Mouse (Mus musculus) left cerebral cortex, adult 9 months (tissue): ENCODE results near the gene Aldh16a1.
A peak's percentile ranks its signal among the peaks of the same experiment; 100 is the strongest.
"Not testable (repeated sequence)": the region's sequence is repeated elsewhere in the genome, so short reads cannot be mapped to it uniquely, and the experiment has no call there.

ENCODE experiments used
- DNase-seq, 2 experiments: peaks; one replicate each; pipeline ENCODE4 v3.0.0; 2022; ENCODE audit warnings: low spot score in 2 of 2

The Aldh16a1 gene

GRCm38 (mm10) chr7:45117566-45117965 is 36.8 kb downstream of the Aldh16a1 start:
- no peak for DNase-seq

DNA sequence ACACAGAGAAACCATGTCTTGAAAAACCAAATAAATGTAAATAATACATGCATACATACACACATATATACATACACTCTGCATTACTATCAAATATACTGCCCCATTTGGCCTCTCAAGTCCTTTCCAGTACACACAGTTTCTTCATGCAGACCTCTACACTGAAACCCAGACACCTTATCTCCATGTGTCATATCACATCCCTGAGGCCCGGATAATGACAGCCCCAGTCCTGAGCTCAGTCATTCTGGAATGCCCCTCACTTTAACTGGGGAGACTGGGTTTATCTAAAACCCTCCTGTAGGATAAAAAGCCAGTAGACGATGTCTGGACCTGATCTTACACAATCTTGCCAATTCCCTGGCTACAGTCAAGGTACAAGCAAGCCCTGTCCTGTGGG is 40.9 kb downstream of the Aldh16a1 start:
- no peak for DNase-seq

DNA sequence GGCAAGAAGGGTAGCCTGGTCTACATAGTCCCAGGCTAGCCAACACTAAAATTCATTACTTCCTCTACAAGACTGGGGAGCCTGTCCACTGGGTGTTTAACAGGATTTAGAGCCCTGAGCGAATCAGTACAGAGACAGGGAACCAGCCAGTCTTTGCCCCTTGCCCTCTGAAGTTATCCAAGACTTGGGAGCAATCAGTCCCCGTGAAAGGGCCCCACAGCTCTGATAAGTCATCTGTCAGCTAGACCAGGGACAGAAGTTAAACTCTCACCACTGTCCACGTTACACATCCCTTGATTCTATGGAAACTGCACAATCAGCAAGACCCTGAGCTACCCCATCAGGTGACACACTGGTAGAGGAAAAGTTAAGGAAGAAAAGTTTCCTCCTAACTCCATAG is 41.9 kb downstream of the Aldh16a1 start:
- DNase-seq: no peak

DNA sequence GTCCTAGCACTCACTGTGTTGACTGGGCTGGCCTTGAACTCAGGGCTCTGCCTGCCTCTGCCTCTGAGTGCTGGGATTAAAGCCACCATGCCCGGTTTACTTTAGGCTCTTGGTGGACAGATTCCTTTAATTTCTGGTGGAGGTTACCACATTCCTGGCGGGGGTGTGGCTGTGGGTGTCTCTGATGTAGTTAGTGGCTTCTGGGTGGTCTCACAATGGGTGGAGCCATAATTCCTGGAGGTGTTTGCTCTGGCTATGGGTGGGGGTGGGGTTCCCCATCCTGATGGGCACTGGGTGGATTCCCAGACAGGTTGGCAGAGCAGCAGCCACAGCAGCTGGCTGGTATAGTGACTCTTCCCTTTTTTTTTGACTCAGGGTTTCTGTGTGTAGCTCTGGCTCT is 42.4 kb downstream of the Aldh16a1 start:
- no peak for DNase-seq

DNA sequence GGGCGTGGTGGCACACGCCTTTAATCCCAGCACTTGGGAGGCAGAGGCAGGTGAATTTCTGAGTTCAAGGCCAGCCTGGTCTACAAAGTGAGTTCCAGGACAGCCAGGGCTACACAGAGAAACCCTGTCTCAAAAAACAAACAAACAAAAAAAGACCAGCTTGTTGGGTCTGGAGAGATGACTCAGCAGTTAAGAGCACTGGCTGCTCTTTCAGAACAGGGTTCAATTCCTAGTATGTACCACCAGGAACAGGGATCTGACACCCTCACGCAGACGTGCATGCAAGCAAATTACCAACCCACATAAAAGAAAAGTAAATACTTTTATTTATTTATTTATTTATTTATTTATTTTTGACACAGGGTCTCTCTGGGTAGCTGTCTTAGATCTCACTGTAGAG is 44.3 kb downstream of the Aldh16a1 start:
- DNase-seq: not testable (repeated sequence)

DNA sequence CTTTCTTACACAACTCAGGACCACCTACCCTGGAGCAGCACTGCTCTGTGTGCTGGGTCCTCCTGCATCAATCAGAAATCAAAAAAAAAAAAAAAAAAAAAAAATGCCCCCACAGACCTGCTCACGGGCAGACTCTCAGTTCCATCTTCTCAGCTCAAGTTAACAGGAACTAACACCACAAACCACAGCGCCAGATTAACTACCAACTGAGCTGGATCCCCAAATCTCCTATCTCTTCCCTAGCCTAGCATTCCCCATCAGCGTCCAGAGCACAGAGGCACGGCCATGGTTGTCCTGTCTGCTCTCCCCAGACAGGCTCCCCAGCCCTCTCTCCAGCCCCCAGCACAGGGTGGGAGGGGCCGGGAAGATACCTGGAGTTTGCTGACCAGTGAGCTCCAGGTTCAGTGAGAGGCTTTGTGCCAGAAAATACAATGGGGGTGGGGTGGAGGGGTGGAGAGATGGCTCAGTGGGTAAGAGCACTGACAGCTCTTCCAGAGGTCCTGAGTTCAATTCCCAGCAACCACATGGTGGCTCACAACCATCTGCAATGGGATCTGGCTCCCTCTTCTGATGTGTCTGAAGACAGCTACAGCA is 47.2 kb downstream of the Aldh16a1 start:
- no peak for DNase-seq

- DNase-seq: no peak
Measured at GRCm38 (mm10) chr7:45106441-45106840, 47.9 kb downstream of the Aldh16a1 start.

DNA sequence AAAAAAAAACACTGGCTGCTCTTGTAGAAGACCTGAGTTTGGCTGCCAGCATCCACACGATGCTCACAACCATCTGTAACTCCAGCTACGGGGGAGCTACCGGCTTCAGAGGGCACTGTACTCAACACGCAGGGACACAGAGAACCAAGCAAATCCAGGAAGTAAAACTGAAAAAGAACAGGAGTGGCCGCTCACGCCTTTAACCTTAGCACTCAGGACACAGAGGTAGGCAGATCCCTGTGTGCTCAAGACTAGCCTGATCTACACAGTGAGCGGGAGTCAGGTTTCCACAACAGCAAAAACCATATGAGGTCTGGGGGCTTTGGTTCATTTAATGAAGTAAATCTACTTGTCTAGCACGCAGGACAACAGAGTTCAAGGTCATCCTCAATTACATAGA is 48.9 kb downstream of the Aldh16a1 start:
- no peak for DNase-seq

GRCm38 (mm10) chr7:45104941-45105340 is 49.4 kb downstream of the Aldh16a1 start:
- DNase-seq: no peak

- peak in 1 of 2 experiments; percentile 47 for DNase-seq
Measured at GRCm38 (mm10) chr7:45103652-45104180, 50.7 kb downstream of the Aldh16a1 start, which contains the start of gene Fcgrt. Gene Fcgrt (minus strand): TSS chr7:45103851.

DNA sequence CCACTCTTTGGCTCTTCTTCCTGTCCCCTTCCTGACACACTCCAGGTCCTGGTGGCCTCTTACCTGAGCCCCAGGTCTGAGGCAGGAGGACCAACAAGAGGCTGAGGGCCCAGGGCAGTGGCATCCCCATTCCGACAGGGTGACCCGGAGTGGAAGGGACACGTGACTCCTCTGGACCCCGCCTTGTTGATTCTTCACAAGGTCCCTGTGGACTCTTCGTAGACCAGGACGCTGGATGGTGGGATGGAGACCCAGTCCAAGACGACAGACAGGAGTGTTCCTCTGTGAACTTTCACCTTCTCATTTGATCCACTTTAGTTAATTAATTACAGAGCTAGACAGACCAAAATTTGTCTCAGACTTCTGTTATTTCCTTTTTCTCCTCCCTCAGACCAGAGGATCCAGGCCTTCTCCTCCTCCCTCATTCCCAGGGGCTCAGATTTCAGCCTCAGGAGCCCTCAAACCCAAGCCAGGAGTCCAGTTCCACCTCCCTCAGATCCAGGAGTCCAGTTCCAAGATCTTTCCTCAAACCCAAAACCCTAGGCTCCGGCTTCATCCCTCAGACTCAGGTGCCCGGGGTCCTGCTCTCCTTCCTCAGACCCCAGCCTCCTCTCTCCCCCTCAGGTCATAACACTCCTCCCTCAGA is 51.3 kb downstream of the Aldh16a1 start:
- DNase-seq: no peak

DNA sequence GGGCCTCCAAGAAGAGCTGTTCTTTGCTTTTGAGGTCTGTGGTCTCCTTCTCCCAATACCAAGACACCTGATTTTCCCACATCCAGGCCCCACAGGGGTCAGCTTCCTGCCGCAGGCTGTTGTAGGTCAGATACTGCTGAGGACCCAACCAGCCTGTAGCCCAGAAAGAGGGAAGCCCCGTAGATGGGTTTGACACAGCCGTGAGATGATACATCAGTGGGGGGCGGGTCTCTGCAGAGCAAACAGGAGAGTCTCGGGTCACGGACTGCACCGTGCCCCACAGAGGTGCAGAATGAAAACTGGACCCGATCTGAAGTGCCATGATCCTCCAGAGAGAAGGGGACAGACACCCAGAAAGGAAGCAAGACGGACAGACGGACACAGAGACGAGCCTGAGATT is 51.9 kb downstream of the Aldh16a1 start:
- DNase-seq: no peak

GRCm38 (mm10) chr7:45100046-45100445 is 54.3 kb downstream of the Aldh16a1 start:
- DNase-seq: no peak

GRCm38 (mm10) chr7:45098541-45099240 is 55.7 kb downstream of the Aldh16a1 start:
- no peak for DNase-seq

DNA sequence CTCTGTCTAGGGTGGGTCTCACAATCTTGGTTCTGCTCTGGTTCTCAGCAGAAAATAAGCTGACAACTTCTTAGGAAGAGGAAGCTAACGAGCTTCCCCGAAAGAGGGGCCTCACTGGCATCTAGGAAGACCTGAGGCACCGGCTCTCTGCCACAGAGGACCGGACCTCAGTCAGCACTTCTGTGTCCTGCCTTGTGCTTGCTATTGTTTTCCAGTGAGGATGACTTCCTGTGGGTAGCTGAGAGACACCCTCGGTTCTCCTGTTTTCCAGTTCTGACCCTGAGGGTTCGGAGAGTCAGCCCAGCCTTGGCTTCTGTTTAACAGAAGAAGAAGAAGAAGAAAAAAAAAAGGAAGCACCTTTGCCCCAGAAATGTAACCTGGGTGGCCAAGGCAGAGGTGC is 56.9 kb downstream of the Aldh16a1 start:
- no peak for DNase-seq

- DNase-seq: not testable (repeated sequence)
Measured at GRCm38 (mm10) chr7:45095965-45096364, 58.4 kb downstream of the Aldh16a1 start.

DNA sequence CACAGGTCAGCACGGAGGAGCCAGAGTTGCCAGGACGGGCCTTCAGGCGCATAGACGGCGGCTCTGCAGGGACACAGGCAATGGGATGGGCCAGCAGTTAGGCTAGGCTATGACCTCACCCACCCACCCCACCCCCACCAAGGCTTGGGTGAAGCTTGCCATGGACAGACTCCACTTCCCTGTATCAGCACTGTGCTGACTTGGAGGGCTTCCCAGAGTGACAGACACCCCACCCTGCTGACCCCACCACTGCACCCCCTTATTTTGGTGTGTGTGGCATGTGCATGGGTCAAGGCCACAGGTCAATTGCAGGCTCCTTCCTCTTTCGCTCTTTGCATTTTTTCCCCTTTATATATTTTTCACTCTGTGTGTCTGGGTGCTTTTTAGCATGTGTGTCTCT is 59.0 kb downstream of the Aldh16a1 start:
- DNase-seq: no peak

- DNase-seq: no peak
Measured at GRCm38 (mm10) chr7:45094121-45094520, 60.3 kb downstream of the Aldh16a1 start.

- no peak for DNase-seq
Measured at GRCm38 (mm10) chr7:45093516-45093905, 60.9 kb downstream of the Aldh16a1 start.

- DNase-seq: no peak
Measured at GRCm38 (mm10) chr7:45092828-45093515, 61.4 kb downstream of the Aldh16a1 start.

DNA sequence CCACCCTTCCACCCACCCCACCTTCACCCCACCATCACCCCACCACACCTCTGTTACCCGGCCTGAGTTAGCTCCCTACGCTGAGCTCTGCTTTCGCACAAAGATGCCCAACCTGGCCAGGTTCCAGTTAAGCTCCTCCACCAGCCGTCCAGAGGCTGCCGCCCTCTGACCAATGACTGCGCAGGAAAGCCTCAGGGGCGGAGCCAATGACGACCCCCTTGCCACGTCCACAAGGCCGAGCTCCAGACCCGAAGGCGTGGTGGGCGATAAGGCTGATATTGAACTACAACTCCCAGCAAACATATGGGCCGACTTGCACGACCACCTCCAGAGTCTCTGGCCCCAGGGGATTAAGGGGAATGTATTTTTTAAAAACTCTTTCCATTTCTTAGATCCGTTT is 62.3 kb downstream of the Aldh16a1 start, which contains the start of gene Rcn3:
Gene Rcn3, minus strand, starts transcription at position 174 of the 400 bp plus-strand sequence.
- no peak for DNase-seq
